Mouse (Mus musculus) MN1 (cell line): ENCODE measurements around the gene Arid1b.

Source experiments
- DNase-seq: peaks from one replicate; pipeline ENCODE4 v3.0.0-alpha.2; 2016; ENCODE audit warnings: low spot score

Gene Arid1b

GRCm38 (mm10) chr17:5280499-5281053 lies 286.4 kb downstream of the Arid1b start:
- DNase-seq = no peak

GRCm38 (mm10) chr17:5284783-5285182 lies 290.7 kb downstream of the Arid1b start:
- DNase-seq = peak; percentile 20

GRCm38 (mm10) chr17:5285877-5286440 lies 291.8 kb downstream of the Arid1b start:
- peak; percentile 22 for DNase-seq

- DNase-seq = peak; percentile 76
These were observed 292.6 kb downstream of the Arid1b start for GRCm38 (mm10) chr17:5286571-5287209.

GRCm38 (mm10) chr17:5287210-5287591 lies 293.1 kb downstream of the Arid1b start:
- DNase-seq = no peak

GRCm38 (mm10) chr17:5287641-5288040 lies 293.5 kb downstream of the Arid1b start:
- DNase-seq = no peak

GRCm38 (mm10) chr17:5293653-5294584 lies 299.8 kb downstream of the Arid1b start:
- no peak for DNase-seq

- no peak for DNase-seq
These were observed 301.2 kb downstream of the Arid1b start for GRCm38 (mm10) chr17:5295086-5295947.

GRCm38 (mm10) chr17:5295948-5296262 lies 301.8 kb downstream of the Arid1b start:
- no peak for DNase-seq

GRCm38 (mm10) chr17:5297491-5297890 lies 303.4 kb downstream of the Arid1b start:
- DNase-seq = no peak

- DNase-seq = no peak
These were observed 303.9 kb downstream of the Arid1b start for GRCm38 (mm10) chr17:5297984-5298383.

- DNase-seq = peak; percentile 59
These were observed 304.9 kb downstream of the Arid1b start for GRCm38 (mm10) chr17:5298891-5299559.

- no peak for DNase-seq
These were observed 309.0 kb downstream of the Arid1b start for GRCm38 (mm10) chr17:5302971-5303746.

GRCm38 (mm10) chr17:5305783-5306477 lies 311.8 kb downstream of the Arid1b start:
- DNase-seq = no peak

GRCm38 (mm10) chr17:5309930-5310329 lies 315.8 kb downstream of the Arid1b start:
- no peak for DNase-seq

- peak; percentile 35 for DNase-seq
These were observed 316.3 kb downstream of the Arid1b start for GRCm38 (mm10) chr17:5310425-5310888.

GRCm38 (mm10) chr17:5311062-5311461 lies 316.9 kb downstream of the Arid1b start:
- DNase-seq = no peak

GRCm38 (mm10) chr17:5312307-5312706 lies 318.2 kb downstream of the Arid1b start:
- no peak for DNase-seq

- DNase-seq = no peak
These were observed 320.6 kb downstream of the Arid1b start for GRCm38 (mm10) chr17:5314735-5315134.

GRCm38 (mm10) chr17:5316489-5316888 lies 322.4 kb downstream of the Arid1b start:
- DNase-seq = no peak
